Mouse (Mus musculus): ENCODE data around the gene Kif3a. TPM values are rescaled to one million over a fixed set of nuclear protein-coding genes. Genes with fewer than 3 reads are reported as not detected.

The Kif3a gene
- polyA plus RNA-seq, 1 experiment from 2014 or later: 77.3 TPM

- H3K36me3 ChIP-seq: 0 out of 2 replicates have a peak, but pooled peaks cover 3% of the 10 kb centered on the region
- H3K4me3 ChIP-seq: no peak overlapping the region
- peaks cover 2% of the 10 kb centered on the region for H3K27me3 ChIP-seq (ENCODE audit: low read depth, poor library complexity, severe bottlenecking)
- H3K9me3 ChIP-seq (replicated peaks): no peaks in the 10 kb centered on the region
- DNase-seq (ENCODE audit: low spot score): no peak
- no peak overlapping the region for H3K27ac ChIP-seq (replicated peaks)
- 78% methylated on average over 12 of the region's 12 CpGs for WGBS
- H3K4me1 ChIP-seq: no peaks in the 10 kb centered on the region
Observed at GRCm38 (mm10) chr11:53642744-53643279, 75.6 kb downstream of the Kif3a start.

GRCm38 (mm10) chr11:53644017-53644416 lies 76.8 kb downstream of the Kif3a start:
- Histone ChIP-seq H3K36me3 (0 out of 2 replicates have a peak, but pooled peaks cover 3% of the 10 kb centered on the region), H3K9me3 (replicated peaks) (no peaks in the 10 kb centered on the region), H3K27me3 (ENCODE audit: low read depth, poor library complexity, severe bottlenecking) (no peaks in the 10 kb centered on the region), H3K27ac (replicated peaks) (no peak overlapping the region), H3K4me3 (no peak overlapping the region), H3K4me1 (no peaks in the 10 kb centered on the region)
- DNase-seq (ENCODE audit: low spot score): no peak
- 77% methylated on average over 5 of the region's 5 CpGs for WGBS

GRCm38 (mm10) chr11:53651441-53651840 lies 84.3 kb downstream of the Kif3a start:
- peaks cover 59% of the 10 kb centered on the region for H3K36me3 ChIP-seq
- H3K4me1 ChIP-seq: no peaks in the 10 kb centered on the region
- DNase-seq (ENCODE audit: low spot score): no peak
- no peaks in the 10 kb centered on the region for H3K9me3 ChIP-seq (replicated peaks)
- no peak overlapping the region for H3K4me3 ChIP-seq
- 93% methylated on average over 4 of the region's 4 CpGs for WGBS
- H3K27ac ChIP-seq (replicated peaks): no peak overlapping the region
- no peaks in the 10 kb centered on the region for H3K27me3 ChIP-seq (ENCODE audit: low read depth, poor library complexity, severe bottlenecking)

Other genes with a start within 250 kb of the Kif3a start
- gene Zcchc10, start 242.7 kb upstream of the Kif3a start, polyA plus RNA-seq (2016; fragmentation: Nextera tagmentation; extraction: Ambion mirVana): 24.6 and 25.2 TPM in 2 replicates
- 27.7 and 40.8 TPM in 2 replicates for gene Aff4, start 216.5 kb upstream of the Kif3a start, polyA plus RNA-seq (2016; fragmentation: Nextera tagmentation; extraction: Ambion mirVana)
- gene Leap2, start 144.2 kb upstream of the Kif3a start, polyA plus RNA-seq (2016; fragmentation: Nextera tagmentation; extraction: Ambion mirVana): not detected in 2 replicates
- 597 and 602 TPM in 2 replicates for gene Uqcrq, start 136.5 kb upstream of the Kif3a start, polyA plus RNA-seq (2016; fragmentation: Nextera tagmentation; extraction: Ambion mirVana)
- gene Gdf9, start 136.4 kb upstream of the Kif3a start, polyA plus RNA-seq (2016; fragmentation: Nextera tagmentation; extraction: Ambion mirVana): 2.1 and 2.7 TPM in 2 replicates
- gene Gm10447, start 110.3 kb upstream of the Kif3a start, polyA plus RNA-seq (2016; fragmentation: Nextera tagmentation; extraction: Ambion mirVana): not detected in 2 replicates
- gene Shroom1, start 110.2 kb upstream of the Kif3a start, polyA plus RNA-seq (2016; fragmentation: Nextera tagmentation; extraction: Ambion mirVana): 1.8 and 2.1 TPM in 2 replicates
- not detected in 2 replicates for gene Gm9837, start 96.9 kb upstream of the Kif3a start, polyA plus RNA-seq (2016; fragmentation: Nextera tagmentation; extraction: Ambion mirVana)
- not detected in 2 replicates for gene Gm9945, start 87.2 kb upstream of the Kif3a start, polyA plus RNA-seq (2016; fragmentation: Nextera tagmentation; extraction: Ambion mirVana)
- 0.19 and 0.26 TPM in 2 replicates for gene Sowaha, start 87.1 kb upstream of the Kif3a start, polyA plus RNA-seq (2016; fragmentation: Nextera tagmentation; extraction: Ambion mirVana)
- 17.3 and 18.0 TPM in 2 replicates for gene Sept8, start 48.1 kb upstream of the Kif3a start, polyA plus RNA-seq (2016; fragmentation: Nextera tagmentation; extraction: Ambion mirVana)
- gene Il4, start 51.3 kb downstream of the Kif3a start, polyA plus RNA-seq (2016; fragmentation: Nextera tagmentation; extraction: Ambion mirVana): 1.0 and 1.3 TPM in 2 replicates
- gene Il13, start 67.3 kb downstream of the Kif3a start, polyA plus RNA-seq (2016; fragmentation: Nextera tagmentation; extraction: Ambion mirVana): not detected in 2 replicates
- gene Rad50, start 139.9 kb downstream of the Kif3a start, polyA plus RNA-seq (2016; fragmentation: Nextera tagmentation; extraction: Ambion mirVana): 21.2 and 22.6 TPM in 2 replicates
- not detected in 2 replicates for gene Il5, start 153.4 kb downstream of the Kif3a start, polyA plus RNA-seq (2016; fragmentation: Nextera tagmentation; extraction: Ambion mirVana)
- 3.6 and 3.8 TPM in 2 replicates for gene Irf1, start 202.6 kb downstream of the Kif3a start, polyA plus RNA-seq (2016; fragmentation: Nextera tagmentation; extraction: Ambion mirVana)
- gene Gm17334, start 205.8 kb downstream of the Kif3a start, polyA plus RNA-seq (2016; fragmentation: Nextera tagmentation; extraction: Ambion mirVana): not detected in 2 replicates

All from midbrain, embryonic 10.5 days (tissue).